Mouse (Mus musculus): ENCODE results near the gene Rnf214.
A peak's percentile ranks its signal among the peaks of the same experiment; 100 is the strongest.

Gene Rnf214

GRCm38 (mm10) chr9:45935628-45936210 lies 29.0 kb upstream of the Rnf214 start, which contains the start of gene Tagln:
Tagln (minus strand) TSS chr9:45936058.
- DNase-seq (ENCODE audit: low spot score in 2 of 2), result no peak

- DNase-seq (ENCODE audit: low spot score in 2 of 2), result no peak
These were observed 26.1 kb upstream of the Rnf214 start for GRCm38 (mm10) chr9:45932571-45933415.

- no peak for DNase-seq (ENCODE audit: low spot score in 2 of 2)
These were observed 25.2 kb upstream of the Rnf214 start for GRCm38 (mm10) chr9:45931958-45932357.

- DNase-seq (ENCODE audit: low spot score in 2 of 2), result no peak
These were observed 22.6 kb upstream of the Rnf214 start for GRCm38 (mm10) chr9:45929285-45929684.

- DNase-seq (ENCODE audit: low spot score in 2 of 2), result no peak
These were observed 13.2 kb upstream of the Rnf214 start for GRCm38 (mm10) chr9:45919895-45920294.

GRCm38 (mm10) chr9:45917041-45917934 lies 10.6 kb upstream of the Rnf214 start:
- peak; percentile 61 to 64 for DNase-seq (ENCODE audit: low spot score in 2 of 2)

GRCm38 (mm10) chr9:45915659-45916058 lies 8.9 kb upstream of the Rnf214 start:
- no peak for DNase-seq (ENCODE audit: low spot score in 2 of 2)

- DNase-seq (ENCODE audit: low spot score in 2 of 2), result peak in 1 of 2 experiments; percentile 45
These were observed 5.0 kb upstream of the Rnf214 start for GRCm38 (mm10) chr9:45911673-45912072.

GRCm38 (mm10) chr9:45910995-45911394 lies 4.3 kb upstream of the Rnf214 start:
- no peak for DNase-seq (ENCODE audit: low spot score in 2 of 2)

- DNase-seq (ENCODE audit: low spot score in 2 of 2), result peak in 1 of 2 experiments; percentile 15
These were observed 342 bp upstream of the Rnf214 start for GRCm38 (mm10) chr9:45907078-45907428.

GRCm38 (mm10) chr9:45905811-45906237 lies 887 bp downstream of the Rnf214 start:
- DNase-seq (ENCODE audit: low spot score in 2 of 2), result peak in 1 of 2 experiments; percentile 31

GRCm38 (mm10) chr9:45905196-45905595 lies 1.5 kb downstream of the Rnf214 start:
- no peak for DNase-seq (ENCODE audit: low spot score in 2 of 2)

GRCm38 (mm10) chr9:45893681-45894080 lies 13.0 kb downstream of the Rnf214 start:
- DNase-seq (ENCODE audit: low spot score in 2 of 2), result no peak

- DNase-seq (ENCODE audit: low spot score in 2 of 2), result peak in 1 of 2 experiments; percentile 44
These were observed 28.8 kb downstream of the Rnf214 start for GRCm38 (mm10) chr9:45877928-45878327.

GRCm38 (mm10) chr9:45870265-45870664 lies 36.4 kb downstream of the Rnf214 start:
- DNase-seq (ENCODE audit: low spot score in 2 of 2), result no peak

GRCm38 (mm10) chr9:45869181-45869580 lies 37.5 kb downstream of the Rnf214 start:
- DNase-seq (ENCODE audit: low spot score in 2 of 2), result no peak

- no peak for DNase-seq (ENCODE audit: low spot score in 2 of 2)
These were observed 44.9 kb downstream of the Rnf214 start for GRCm38 (mm10) chr9:45861813-45862212.

GRCm38 (mm10) chr9:45859364-45859763 lies 47.3 kb downstream of the Rnf214 start:
- DNase-seq (ENCODE audit: low spot score in 2 of 2), result no peak

GRCm38 (mm10) chr9:45854136-45854535 lies 52.6 kb downstream of the Rnf214 start:
- DNase-seq (ENCODE audit: low spot score in 2 of 2), result no peak

- no peak for DNase-seq (ENCODE audit: low spot score in 2 of 2)
These were observed 53.0 kb downstream of the Rnf214 start for GRCm38 (mm10) chr9:45853695-45854094.

GRCm38 (mm10) chr9:45851776-45852175 lies 54.9 kb downstream of the Rnf214 start:
- no peak for DNase-seq (ENCODE audit: low spot score in 2 of 2)

- no peak for DNase-seq (ENCODE audit: low spot score in 2 of 2)
These were observed 55.4 kb downstream of the Rnf214 start for GRCm38 (mm10) chr9:45851330-45851729.
